Mouse (Mus musculus): ENCODE measurements around the gene Pde6b.

The Pde6b gene

GRCm38 (mm10) chr5:108448785-108449668 is 60.8 kb downstream of the Pde6b start, which contains the start of gene Mfsd7a:
Mfsd7a (minus strand) TSS chr5:108448891.
- ChIA-PET CTCF (interaction anchor here in 3 of 4 experiments (0.5 to 1.2 kb wide), 5 partner anchors 15 to 473 kb away, joined by 3 to 5 read pairs (median 4); partner anchors contain the start of gene Atp5k (in 1 of the 3)), POLR2A (interaction anchor here in 3 of 4 experiments (0.6 to 7.8 kb wide), 11 partner anchors 9 to 153 kb away, joined by 3 to 58 read pairs (median 10); partner anchors contain the start of genes Atp5k (in 3 of the 3), Pcgf3 (in 2 of the 3) and Pigg (in 1 of the 3))

GRCm38 (mm10) chr5:108450837-108451540 is 62.8 kb downstream of the Pde6b start:
- CTCF ChIA-PET: interaction anchor here in 1 of 4 experiments (0.5 kb wide), 1 partner anchor 524 kb away, joined by 10 read pairs; no protein-coding TSS in a partner anchor
- POLR2A ChIA-PET: interaction anchor here in 3 of 4 experiments (0.6 to 2.3 kb wide), 9 partner anchors 9 to 284 kb away, joined by 3 to 12 read pairs (median 4); partner anchors contain the start of genes Pcgf3 (in 2 of the 3) and Atp5k (in 1 of the 3)

GRCm38 (mm10) chr5:108451611-108452010 is 63.4 kb downstream of the Pde6b start:
- POLR2A ChIA-PET: interaction anchor here in 3 of 4 experiments (0.6 to 1.8 kb wide), 6 partner anchors 9 to 90 kb away, joined by 3 to 4 read pairs (median 4); partner anchors contain the start of genes Atp5k (in 1 of the 3) and Pcgf3 (in 1 of the 3)
- CTCF ChIA-PET: no interaction called here

- POLR2A ChIA-PET: interaction anchor here in 1 of 4 experiments (1.0 kb wide), 1 partner anchor 9 kb away, joined by 3 read pairs; the partner anchor contains the start of gene Pcgf3
- CTCF ChIA-PET: interaction anchor here in 2 of 4 experiments (0.6 kb wide), 2 partner anchors 225 to 418 kb away, joined by 3 to 8 read pairs; no protein-coding TSS in a partner anchor
Observed at GRCm38 (mm10) chr5:108452422-108452821, 64.2 kb downstream of the Pde6b start.

GRCm38 (mm10) chr5:108454094-108454493 is 65.9 kb downstream of the Pde6b start:
- ChIA-PET POLR2A (interaction anchor here in 1 of 4 experiments (0.6 kb wide), 1 partner anchor 1780 kb away, joined by 3 read pairs; no protein-coding TSS in a partner anchor), CTCF (interaction anchor here in 1 of 4 experiments (0.6 kb wide), 1 partner anchor 239 kb away, joined by 3 read pairs; no protein-coding TSS in a partner anchor)

GRCm38 (mm10) chr5:108458706-108459105 is 70.5 kb downstream of the Pde6b start:
- ChIA-PET POLR2A (interaction anchor here in 1 of 4 experiments (1.6 to 1.7 kb wide), 2 partner anchors 9 to 24 kb away, joined by 3 to 6 read pairs; partner anchors contain the start of gene Atp5k), CTCF (interaction anchor here in 1 of 4 experiments (0.5 kb wide), 1 partner anchor 25 kb away, joined by 3 read pairs; the partner anchor contains the start of gene Atp5k)

- ChIA-PET CTCF (interaction anchor here in 1 of 4 experiments (0.6 to 2.3 kb wide), 5 partner anchors 27 to 485 kb away, joined by 3 to 7 read pairs (median 4); partner anchors contain the start of genes Atp5k, Dgkq and Idua), POLR2A (interaction anchor here in 3 of 4 experiments (0.6 to 3.2 kb wide), 45 partner anchors 8 to 1093 kb away, joined by 3 to 34 read pairs (median 4); partner anchors contain the start of genes Atp5k (in 3 of the 3), Gak (in 3 of the 3), Tmem175 (in 3 of the 3) and Idua (in 2 of the 3))
Observed at GRCm38 (mm10) chr5:108460461-108460860, 72.3 kb downstream of the Pde6b start.

GRCm38 (mm10) chr5:108461082-108462065 is 73.2 kb downstream of the Pde6b start, which contains the start of gene Pcgf3:
Pcgf3 (plus strand) TSS chr5:108461232.
- ChIA-PET CTCF (interaction anchor here in 1 of 4 experiments (0.6 to 2.3 kb wide), 5 partner anchors 27 to 486 kb away, joined by 3 to 7 read pairs (median 4); partner anchors contain the start of genes Atp5k, Dgkq and Idua), POLR2A (interaction anchor here in 3 of 4 experiments (0.6 to 3.2 kb wide), 56 partner anchors 8 to 411 kb away, joined by 3 to 34 read pairs (median 4); partner anchors contain the start of genes Atp5k (in 3 of the 3), Gak (in 3 of the 3), Tmem175 (in 3 of the 3) and Idua (in 2 of the 3))

GRCm38 (mm10) chr5:108462446-108462845 is 74.3 kb downstream of the Pde6b start:
- POLR2A ChIA-PET: interaction anchor here in 3 of 4 experiments (0.8 to 3.2 kb wide), 16 partner anchors 9 to 198 kb away, joined by 3 to 34 read pairs (median 8); partner anchors contain the start of genes Atp5k (in 3 of the 3), Idua (in 2 of the 3), Mfsd7a (in 2 of the 3) and Gak (in 1 of the 3)
- CTCF ChIA-PET: interaction anchor here in 1 of 4 experiments (2.3 kb wide), 1 partner anchor 35 kb away, joined by 6 read pairs; no protein-coding TSS in a partner anchor

- POLR2A ChIA-PET: interaction anchor here in 2 of 4 experiments (0.6 kb wide), 2 partner anchors 29 to 31 kb away, joined by 3 to 6 read pairs; no protein-coding TSS in a partner anchor
- CTCF ChIA-PET: interaction anchor here in 1 of 4 experiments (0.6 kb wide), 1 partner anchor 430 kb away, joined by 4 read pairs; no protein-coding TSS in a partner anchor
Observed at GRCm38 (mm10) chr5:108465131-108465891, 77.1 kb downstream of the Pde6b start.

GRCm38 (mm10) chr5:108466647-108467046 is 78.5 kb downstream of the Pde6b start:
- ChIA-PET CTCF (no interaction called here), POLR2A (interaction anchor here in 1 of 4 experiments (1.1 kb wide), 1 partner anchor 24 kb away, joined by 5 read pairs; no protein-coding TSS in a partner anchor)

GRCm38 (mm10) chr5:108469617-108470016 is 81.4 kb downstream of the Pde6b start:
- ChIA-PET CTCF (no interaction called here), POLR2A (interaction anchor here in 3 of 4 experiments (0.7 to 1.9 kb wide), 5 partner anchors 8 to 39 kb away, joined by 3 to 9 read pairs (median 5); partner anchors contain the start of gene Pcgf3 (in 2 of the 3))

- ChIA-PET CTCF (no interaction called here), POLR2A (interaction anchor here in 1 of 4 experiments (1.4 kb wide), 1 partner anchor 12 kb away, joined by 4 read pairs; the partner anchor contains the start of gene Pcgf3)
Observed at GRCm38 (mm10) chr5:108473737-108474136, 85.5 kb downstream of the Pde6b start.

- POLR2A ChIA-PET: interaction anchor here in 2 of 4 experiments (0.6 to 2.6 kb wide), 7 partner anchors 13 to 175 kb away, joined by 3 to 8 read pairs (median 3); partner anchors contain the start of genes Gak (in 1 of the 2), Pcgf3 (in 1 of the 2), Pigg (in 1 of the 2) and Tmem175 (in 1 of the 2)
- CTCF ChIA-PET: interaction anchor here in 3 of 4 experiments (0.6 to 1.6 kb wide), 5 partner anchors 9 to 115 kb away, joined by 3 to 4 read pairs (median 4); no protein-coding TSS in a partner anchor
Observed at GRCm38 (mm10) chr5:108475977-108476376, 87.8 kb downstream of the Pde6b start.
